28 mouse cellular contexts compared by ENCODE assay signal in genomic region chr13:59119596-59120394, GRCm38 (mm10).
DNase-seq lines count a peak whose midpoint lies in the region; ATAC-seq lines count a peak whose summit lies in the region.
"Had no signal": no experiment of that assay in that cellular context is flagged by ENCODE, and none has a peak within 500 bp of the region (broad histone marks: within the 10 kb centered on the region; RNA-seq: fewer than 3 reads in every experiment).

No protein-coding gene starts in this region.

- H3K4me1 ChIP-seq in embryonic facial prominence, embryonic 14.5 days (ENCODE audit: control insufficient read depth, insufficient read depth, low read length): no peaks in the 10 kb centered on the region
- H3K4me1 ChIP-seq in embryonic facial prominence, embryonic 10.5 days: peaks cover 5% of the 10 kb centered on the region; the same call in 1 of the 2 replicates
- peaks cover 3% of the 10 kb centered on the region for H3K4me1 ChIP-seq in hindbrain, embryonic 10.5 days (replicated peaks)
- peaks cover 20% of the 10 kb centered on the region for H3K4me1 ChIP-seq in hindbrain, embryonic 12.5 days
- H3K4me1 ChIP-seq: hindbrain, embryonic 15.5 days; liver, embryonic 15.5 days; lung, embryonic 15.5 days had no signal

- H3K4me2 ChIP-seq in embryonic facial prominence, embryonic 14.5 days (ENCODE audit: low read depth, low read length): no peak overlapping the region
- no peak overlapping the region for H3K4me2 ChIP-seq in hindbrain, embryonic 12.5 days (replicated peaks)
- H3K4me2 ChIP-seq: embryonic facial prominence, embryonic 15.5 days; forebrain, embryonic 12.5 days; hindbrain, embryonic 15.5 days; limb, embryonic 12.5 days; liver, embryonic 15.5 days; lung, embryonic 15.5 days had no signal

- H3K9ac ChIP-seq in embryonic facial prominence, embryonic 14.5 days (ENCODE audit: low read depth, low read length): no peak overlapping the region
- no peak overlapping the region for H3K9ac ChIP-seq in hindbrain, embryonic 12.5 days
- H3K9ac ChIP-seq: embryonic facial prominence, embryonic 15.5 days; forebrain, embryonic 12.5 days; forebrain, postnatal 0 days; hindbrain, embryonic 15.5 days; limb, embryonic 12.5 days; liver, embryonic 15.5 days; lung, embryonic 15.5 days had no signal

- H3K9me3 ChIP-seq in embryonic facial prominence, embryonic 14.5 days (ENCODE audit: control insufficient read depth, low read length): 0 out of 2 replicates have a peak, but pooled peaks cover 8% of the 10 kb centered on the region
- peaks cover 13% of the 10 kb centered on the region for H3K9me3 ChIP-seq in embryonic facial prominence, embryonic 10.5 days
- peaks cover 21% of the 10 kb centered on the region for H3K9me3 ChIP-seq in hindbrain, embryonic 10.5 days
- H3K9me3 ChIP-seq in hindbrain, embryonic 12.5 days (replicated peaks): peaks cover 14% of the 10 kb centered on the region
- H3K9me3 ChIP-seq: embryonic facial prominence, embryonic 15.5 days; hindbrain, embryonic 15.5 days had no signal

- no peaks in the 10 kb centered on the region for H3K27me3 ChIP-seq in embryonic facial prominence, embryonic 14.5 days (replicated peaks; ENCODE audit: control insufficient read depth, insufficient read depth, low read length)
- H3K27me3 ChIP-seq in embryonic facial prominence, embryonic 10.5 days (replicated peaks; ENCODE audit: low read depth, poor library complexity, severe bottlenecking): no peaks in the 10 kb centered on the region
- no peaks in the 10 kb centered on the region for H3K27me3 ChIP-seq in hindbrain, embryonic 10.5 days (ENCODE audit: insufficient read depth, poor library complexity, severe bottlenecking)
- no peaks in the 10 kb centered on the region for H3K27me3 ChIP-seq in hindbrain, embryonic 12.5 days
- H3K27me3 ChIP-seq: embryonic facial prominence, embryonic 15.5 days; forebrain, embryonic 12.5 days; hindbrain, embryonic 15.5 days; limb, embryonic 12.5 days; liver, embryonic 15.5 days; lung, embryonic 15.5 days had no signal

- no peak for ATAC-seq in embryonic facial prominence, embryonic 14.5 days (ENCODE audit: low read depth)
- ATAC-seq in hindbrain, embryonic 12.5 days (ENCODE audit: low FRiP score): no peak
- ATAC-seq: CD4-positive, CD25-positive, alpha-beta regulatory T cell, adult 4 months; forebrain, postnatal 0 days; inflammation-experienced regulatory T-cells, adult 6 months had no signal

- no peak overlapping the region for H3K27ac ChIP-seq in embryonic facial prominence, embryonic 14.5 days (replicated peaks; ENCODE audit: low read depth, low read length)
- no peak overlapping the region for H3K27ac ChIP-seq in embryonic facial prominence, embryonic 10.5 days (replicated peaks)
- peak overlapping the region; percentile 19; the same call in 1 of the 2 replicates for H3K27ac ChIP-seq in hindbrain, embryonic 10.5 days
- no peak overlapping the region for H3K27ac ChIP-seq in hindbrain, embryonic 12.5 days
- H3K27ac ChIP-seq: embryonic facial prominence, embryonic 15.5 days; gastrocnemius, adult 2 months; hindbrain, embryonic 15.5 days; limb, embryonic 12.5 days; liver, embryonic 15.5 days; lung, embryonic 15.5 days; macrophage had no signal

- 58% methylated on average over 10 of the region's 10 CpGs for WGBS in embryonic facial prominence, embryonic 14.5 days
- 79% methylated on average over 10 of the region's 10 CpGs for WGBS in embryonic facial prominence, embryonic 10.5 days
- 86% methylated on average over 10 of the region's 10 CpGs for WGBS in hindbrain, embryonic 10.5 days
- 77% methylated on average over 10 of the region's 10 CpGs for WGBS in hindbrain, embryonic 12.5 days

- H3K36me3 ChIP-seq in embryonic facial prominence, embryonic 14.5 days (ENCODE audit: control insufficient read depth, insufficient read depth, low read length): no peaks in the 10 kb centered on the region
- no peaks in the 10 kb centered on the region for H3K36me3 ChIP-seq in embryonic facial prominence, embryonic 10.5 days (replicated peaks)
- 0 out of 2 replicates have a peak, but pooled peaks cover 3% of the 10 kb centered on the region for H3K36me3 ChIP-seq in hindbrain, embryonic 10.5 days
- no peaks in the 10 kb centered on the region for H3K36me3 ChIP-seq in hindbrain, embryonic 12.5 days
- H3K36me3 ChIP-seq: embryonic facial prominence, embryonic 15.5 days; forebrain, embryonic 12.5 days; limb, embryonic 12.5 days; liver, embryonic 15.5 days; lung, embryonic 15.5 days had no signal

- H3K4me3 ChIP-seq in embryonic facial prominence, embryonic 14.5 days (ENCODE audit: low read depth, low read length): no peak overlapping the region
- H3K4me3 ChIP-seq in embryonic facial prominence, embryonic 10.5 days: no peak overlapping the region
- no peak overlapping the region for H3K4me3 ChIP-seq in hindbrain, embryonic 10.5 days
- no peak overlapping the region for H3K4me3 ChIP-seq in hindbrain, embryonic 12.5 days
- H3K4me3 ChIP-seq: embryonic facial prominence, embryonic 15.5 days; forebrain, embryonic 12.5 days; gastrocnemius, adult 2 months; hindbrain, embryonic 15.5 days; limb, embryonic 12.5 days; liver, embryonic 15.5 days; lung, embryonic 15.5 days had no signal

- DNase-seq in embryonic facial prominence, embryonic 14.5 days (ENCODE audit: low spot score): peak; percentile 55
- no peak for DNase-seq in embryonic facial prominence, embryonic 10.5 days (ENCODE audit: low spot score)
- no peak for DNase-seq in hindbrain, embryonic 10.5 days (ENCODE audit: low spot score)
- DNase-seq in lung, postnatal 10 days: peak; percentile 9
- DNase-seq in lung, postnatal 25 days (ENCODE audit: low spot score): no peak
- DNase-seq in right cerebral cortex, postnatal 4 days: no peak
- DNase-seq: adrenal gland, postnatal 14 days; cerebellum, adult 11-12 months; cerebellum, postnatal 25 days; forebrain, postnatal 0 days; gastrocnemius, adult 2 months; gastrocnemius, postnatal 36 days; heart, postnatal 36 days; kidney, adult 11 months; kidney, postnatal 25 days; layer of hippocampus, postnatal 36 days; midbrain, embryonic 14.5 days; thymus, postnatal 14 days had no signal

Comparison
In these comparisons a context has a peak if more than half of its experiments do, and no peak if none do; other contexts are left out.
1. DNase-seq: peak in embryonic facial prominence, embryonic 14.5 days (single experiment) and lung, postnatal 10 days (single experiment); none in embryonic facial prominence, embryonic 10.5 days (single experiment), hindbrain, embryonic 10.5 days (single experiment), lung, postnatal 25 days (single experiment) and right cerebral cortex, postnatal 4 days (single experiment).